Mouse (Mus musculus): ENCODE measurements at regions not wholly inside any gene's neighbourhood (a gene's known extent, or its start where the extent isn't known, plus 50 kb on each side); places are given as distances from the start of the nearest gene placed in this dataset.

GRCm38 (mm10) chr2:171747162-171747561, 296.1 kb downstream of the Cbln4 start:
- Histone ChIP-seq H3K9ac (ENCODE audit: low read depth, low read length) (no peak overlapping the region), H3K4me1 (ENCODE audit: control insufficient read depth, insufficient read depth, low read depth, low read length) (no peaks in the 10 kb centered on the region), H3K9me3 (ENCODE audit: control insufficient read depth, low read length) (no peaks in the 10 kb centered on the region), H3K4me2 (ENCODE audit: low read length) (no peak overlapping the region), H3K27ac (ENCODE audit: low read depth, low read length) (no peak overlapping the region), H3K36me3 (ENCODE audit: control insufficient read depth, insufficient read depth, low read length) (no peaks in the 10 kb centered on the region), H3K27me3 (replicated peaks; ENCODE audit: control insufficient read depth, insufficient read depth, low read length) (no peaks in the 10 kb centered on the region), H3K4me3 (ENCODE audit: low read length) (no peak overlapping the region)
- ATAC-seq: no peak
- 13% methylated on average over 1 of the region's 1 CpGs for WGBS

GRCm38 (mm10) chr2:171743111-171743510, 300.2 kb downstream of the Cbln4 start:
- Histone ChIP-seq H3K4me2 (ENCODE audit: low read length) (no peak overlapping the region), H3K36me3 (ENCODE audit: control insufficient read depth, insufficient read depth, low read length) (no peaks in the 10 kb centered on the region), H3K4me3 (ENCODE audit: low read length) (no peak overlapping the region), H3K9me3 (ENCODE audit: control insufficient read depth, low read length) (no peaks in the 10 kb centered on the region), H3K4me1 (ENCODE audit: control insufficient read depth, insufficient read depth, low read depth, low read length) (no peaks in the 10 kb centered on the region), H3K9ac (ENCODE audit: low read depth, low read length) (no peak overlapping the region), H3K27ac (ENCODE audit: low read depth, low read length) (no peak overlapping the region), H3K27me3 (replicated peaks; ENCODE audit: control insufficient read depth, insufficient read depth, low read length) (no peaks in the 10 kb centered on the region)
- ATAC-seq: no peak
- WGBS: 23% methylated on average over 2 of the region's 2 CpGs

- Histone ChIP-seq H3K9ac (ENCODE audit: low read depth, low read length) (no peak overlapping the region), H3K4me3 (ENCODE audit: low read length) (no peak overlapping the region), H3K27ac (ENCODE audit: low read depth, low read length) (no peak overlapping the region), H3K27me3 (replicated peaks; ENCODE audit: control insufficient read depth, insufficient read depth, low read length) (no peaks in the 10 kb centered on the region), H3K4me1 (ENCODE audit: control insufficient read depth, insufficient read depth, low read depth, low read length) (no peaks in the 10 kb centered on the region), H3K4me2 (ENCODE audit: low read length) (no peak overlapping the region), H3K9me3 (ENCODE audit: control insufficient read depth, low read length) (no peaks in the 10 kb centered on the region), H3K36me3 (ENCODE audit: control insufficient read depth, insufficient read depth, low read length) (no peaks in the 10 kb centered on the region)
- 75% methylated on average over 11 of the region's 11 CpGs for WGBS
- ATAC-seq: no peak
Observed at GRCm38 (mm10) chr2:171742706-171743105, 300.6 kb downstream of the Cbln4 start.

GRCm38 (mm10) chr2:171737761-171738160, 305.5 kb downstream of the Cbln4 start:
- WGBS: 86% methylated on average over 8 of the region's 8 CpGs
- Histone ChIP-seq H3K4me1 (ENCODE audit: control insufficient read depth, insufficient read depth, low read depth, low read length) (no peaks in the 10 kb centered on the region), H3K4me3 (ENCODE audit: low read length) (no peak overlapping the region), H3K9me3 (ENCODE audit: control insufficient read depth, low read length) (no peaks in the 10 kb centered on the region), H3K36me3 (ENCODE audit: control insufficient read depth, insufficient read depth, low read length) (no peaks in the 10 kb centered on the region), H3K9ac (ENCODE audit: low read depth, low read length) (no peak overlapping the region), H3K27ac (ENCODE audit: low read depth, low read length) (no peak overlapping the region), H3K4me2 (ENCODE audit: low read length) (no peak overlapping the region), H3K27me3 (replicated peaks; ENCODE audit: control insufficient read depth, insufficient read depth, low read length) (no peaks in the 10 kb centered on the region)
- no peak for ATAC-seq

- ATAC-seq: no peak
- no peak overlapping the region for H3K4me3 ChIP-seq (ENCODE audit: low read length)
- WGBS: 83% methylated on average over 14 of the region's 14 CpGs
- no peak overlapping the region for H3K27ac ChIP-seq (ENCODE audit: low read depth, low read length)
- no peaks in the 10 kb centered on the region for H3K9me3 ChIP-seq (ENCODE audit: control insufficient read depth, low read length)
- no peaks in the 10 kb centered on the region for H3K27me3 ChIP-seq (replicated peaks; ENCODE audit: control insufficient read depth, insufficient read depth, low read length)
- H3K36me3 ChIP-seq (ENCODE audit: control insufficient read depth, insufficient read depth, low read length): no peaks in the 10 kb centered on the region
- no peak overlapping the region for H3K9ac ChIP-seq (ENCODE audit: low read depth, low read length)
- no peak overlapping the region for H3K4me2 ChIP-seq (ENCODE audit: low read length)
- no peaks in the 10 kb centered on the region for H3K4me1 ChIP-seq (ENCODE audit: control insufficient read depth, insufficient read depth, low read depth, low read length)
Observed at GRCm38 (mm10) chr2:171735061-171735490, 308.2 kb downstream of the Cbln4 start.

- no peak overlapping the region for H3K9ac ChIP-seq (ENCODE audit: low read depth, low read length)
- no peak for ATAC-seq
- no peak overlapping the region for H3K4me2 ChIP-seq (ENCODE audit: low read length)
- H3K4me3 ChIP-seq (ENCODE audit: low read length): no peak overlapping the region
- no peak overlapping the region for H3K27ac ChIP-seq (ENCODE audit: low read depth, low read length)
- WGBS: 56% methylated on average over 4 of the region's 4 CpGs
- no peaks in the 10 kb centered on the region for H3K36me3 ChIP-seq (ENCODE audit: control insufficient read depth, insufficient read depth, low read length)
- H3K4me1 ChIP-seq (ENCODE audit: control insufficient read depth, insufficient read depth, low read depth, low read length): no peaks in the 10 kb centered on the region
- no peaks in the 10 kb centered on the region for H3K27me3 ChIP-seq (replicated peaks; ENCODE audit: control insufficient read depth, insufficient read depth, low read length)
- H3K9me3 ChIP-seq (ENCODE audit: control insufficient read depth, low read length): no peaks in the 10 kb centered on the region
Observed at GRCm38 (mm10) chr2:171734634-171734987, 308.7 kb downstream of the Cbln4 start.

GRCm38 (mm10) chr2:171733965-171734633, 309.2 kb downstream of the Cbln4 start:
- Histone ChIP-seq H3K9ac (ENCODE audit: low read depth, low read length) (no peak overlapping the region), H3K9me3 (ENCODE audit: control insufficient read depth, low read length) (no peaks in the 10 kb centered on the region), H3K4me1 (ENCODE audit: control insufficient read depth, insufficient read depth, low read depth, low read length) (no peaks in the 10 kb centered on the region), H3K27ac (ENCODE audit: low read depth, low read length) (no peak overlapping the region), H3K27me3 (replicated peaks; ENCODE audit: control insufficient read depth, insufficient read depth, low read length) (no peaks in the 10 kb centered on the region), H3K4me3 (ENCODE audit: low read length) (no peak overlapping the region), H3K36me3 (ENCODE audit: control insufficient read depth, insufficient read depth, low read length) (no peaks in the 10 kb centered on the region), H3K4me2 (ENCODE audit: low read length) (no peak overlapping the region)
- WGBS: 66% methylated on average over 14 of the region's 14 CpGs
- ATAC-seq: no peak

- Histone ChIP-seq H3K36me3 (ENCODE audit: control insufficient read depth, insufficient read depth, low read length) (no peaks in the 10 kb centered on the region), H3K27ac (ENCODE audit: low read depth, low read length) (no peak overlapping the region), H3K9me3 (ENCODE audit: control insufficient read depth, low read length) (no peaks in the 10 kb centered on the region), H3K4me2 (ENCODE audit: low read length) (no peak overlapping the region), H3K4me3 (ENCODE audit: low read length) (no peak overlapping the region), H3K4me1 (ENCODE audit: control insufficient read depth, insufficient read depth, low read depth, low read length) (no peaks in the 10 kb centered on the region), H3K27me3 (replicated peaks; ENCODE audit: control insufficient read depth, insufficient read depth, low read length) (no peaks in the 10 kb centered on the region), H3K9ac (ENCODE audit: low read depth, low read length) (no peak overlapping the region)
- 77% methylated on average over 5 of the region's 5 CpGs for WGBS
- no peak for ATAC-seq
Observed at GRCm38 (mm10) chr2:171719269-171719668, 324.0 kb downstream of the Cbln4 start.

GRCm38 (mm10) chr2:171718855-171719254, 324.4 kb downstream of the Cbln4 start:
- Histone ChIP-seq H3K9me3 (ENCODE audit: control insufficient read depth, low read length) (no peaks in the 10 kb centered on the region), H3K4me1 (ENCODE audit: control insufficient read depth, insufficient read depth, low read depth, low read length) (no peaks in the 10 kb centered on the region), H3K36me3 (ENCODE audit: control insufficient read depth, insufficient read depth, low read length) (no peaks in the 10 kb centered on the region), H3K9ac (ENCODE audit: low read depth, low read length) (no peak overlapping the region), H3K4me3 (ENCODE audit: low read length) (no peak overlapping the region), H3K4me2 (ENCODE audit: low read length) (no peak overlapping the region), H3K27me3 (replicated peaks; ENCODE audit: control insufficient read depth, insufficient read depth, low read length) (no peaks in the 10 kb centered on the region), H3K27ac (ENCODE audit: low read depth, low read length) (no peak overlapping the region)
- no peak for ATAC-seq
- 95% methylated on average over 5 of the region's 5 CpGs for WGBS
